Mouse (Mus musculus) hindbrain, embryonic 16.5 days (tissue): Measurements from ENCODE around the gene Ascc1. TPM values are rescaled to one million over a fixed set of nuclear protein-coding genes. Genes with fewer than 3 reads are reported as not detected.

ENCODE experiments used
- ATAC-seq: fragments of 200-750 bp; cut with Nextera tagmentation; 2 replicates; pipeline ENCODE4 v1.8.0; 2017; ENCODE audit warnings: moderate TSS enrichment, moderate library complexity
- H3K27ac ChIP-seq: fragments of 300-500 bp; sonication (generic); 2 replicates; pipeline ENCODE4 v1.5.1; 2014; ENCODE audit warnings: low read depth, mild to moderate bottlenecking, control low read depth, low read length, moderate library complexity
- H3K27me3 ChIP-seq: fragments of 300-500 bp; sonication (generic); replicated peaks from 2 replicates; pipeline ENCODE4 v1.6.1; 2014; ENCODE audit warnings: low read length; ENCODE audit not compliant: control insufficient read depth, insufficient read depth
- H3K36me3 ChIP-seq: fragments of 300-500 bp; sonication (generic); 2 replicates; pipeline ENCODE4 v1.6.1; 2014; ENCODE audit warnings: mild to moderate bottlenecking, low read length, moderate library complexity, mixed read lengths; ENCODE audit not compliant: control insufficient read depth, insufficient read depth
- H3K4me1 ChIP-seq: fragments of 300-500 bp; sonication (generic); 2 replicates; pipeline ENCODE4 v1.6.1; 2014; ENCODE audit warnings: low read depth, low read length; ENCODE audit not compliant: control insufficient read depth, insufficient read depth
- H3K4me2 ChIP-seq: fragments of 300-500 bp; sonication (generic); 2 replicates; pipeline ENCODE4 v1.6.1; 2014; ENCODE audit warnings: mild to moderate bottlenecking, low read length, control low read depth, moderate library complexity
- H3K4me3 ChIP-seq: fragments of 300-500 bp; sonication (generic); 2 replicates; pipeline ENCODE4 v1.5.1; 2014; ENCODE audit warnings: mild to moderate bottlenecking, low read length, control low read depth, moderate library complexity
- H3K9ac ChIP-seq: fragments of 300-500 bp; sonication (generic); 2 replicates; pipeline ENCODE4 v1.6.1; 2014; ENCODE audit warnings: low read depth, mild to moderate bottlenecking, control low read depth, low read length, moderate library complexity
- H3K9me3 ChIP-seq: fragments of 300-500 bp; sonication (generic); 2 replicates; pipeline ENCODE4 v1.6.1; 2014; ENCODE audit warnings: mild to moderate bottlenecking, low read length, moderate library complexity; ENCODE audit not compliant: control insufficient read depth
- WGBS: fragments of 180-500 bp; shearing (Covaris S2); extraction: QIAGEN DNeasy Blood & Tissue Kit; methylation state at CpG from one replicate; pipeline ENCODE4 v1.1.7; 2014; 5-methylcytosine and 5-hydroxymethylcytosine counted together
- polyA plus RNA-seq: library from polyadenylated mRNA; unstranded; fragments of >200 nt; fragmentation: Nextera tagmentation; extraction: Ambion mirVana; gene quantifications from 2 replicates; pipeline ENCODE4 v1.2.1, GENCODE M21; 2015

The Ascc1 gene
- polyA plus RNA-seq, 1 experiment from 2014 or later, result 48.3 TPM

GRCm38 (mm10) chr10:60106531-60107186 lies 104.1 kb downstream of the Ascc1 start:
- Histone ChIP-seq H3K36me3 (no peaks in the 10 kb centered on the region), H3K4me2 (peak overlapping the region; percentile 74), H3K4me3 (peak overlapping the region; percentile 86), H3K27me3 (no peaks in the 10 kb centered on the region), H3K9me3 (no peaks in the 10 kb centered on the region), H3K27ac (peak overlapping the region; percentile 97), H3K4me1 (peaks cover 34% of the 10 kb centered on the region), H3K9ac (peak overlapping the region; percentile 96)
- WGBS, result under 1% methylated on average over 53 of the region's 57 CpGs
- peak; percentile 68 for ATAC-seq

- WGBS, result 2% methylated on average over 28 of the region's 28 CpGs
- H3K27me3 ChIP-seq, result no peaks in the 10 kb centered on the region
- no peaks in the 10 kb centered on the region for H3K9me3 ChIP-seq
- no peaks in the 10 kb centered on the region for H3K36me3 ChIP-seq
- peak overlapping the region; percentile 96 for H3K9ac ChIP-seq
- H3K4me3 ChIP-seq, result peak overlapping the region; percentile 86
- H3K27ac ChIP-seq, result peak overlapping the region; percentile 97
- peaks cover 34% of the 10 kb centered on the region for H3K4me1 ChIP-seq
- 0 out of 2 replicates have a peak, but pooled peaks have one; percentile 0 for ATAC-seq
- H3K4me2 ChIP-seq, result peak overlapping the region; percentile 74
Observed at GRCm38 (mm10) chr10:60107448-60107847, 104.8 kb downstream of the Ascc1 start.

GRCm38 (mm10) chr10:60108321-60109111 lies 105.9 kb downstream of the Ascc1 start:
- Histone ChIP-seq H3K4me2 (peak overlapping the region; percentile 74), H3K4me1 (peaks cover 34% of the 10 kb centered on the region), H3K9me3 (no peaks in the 10 kb centered on the region), H3K27ac (peak overlapping the region; percentile 24), H3K9ac (peak overlapping the region; percentile 96), H3K27me3 (no peaks in the 10 kb centered on the region), H3K36me3 (no peaks in the 10 kb centered on the region), H3K4me3 (peak overlapping the region; percentile 86)
- ATAC-seq, result no peak
- WGBS, result 34% methylated on average over 15 of the region's 17 CpGs

- no peaks in the 10 kb centered on the region for H3K36me3 ChIP-seq
- peak overlapping the region; percentile 54 for H3K27ac ChIP-seq
- H3K4me1 ChIP-seq, result peaks cover 34% of the 10 kb centered on the region
- H3K9me3 ChIP-seq, result no peaks in the 10 kb centered on the region
- peak overlapping the region; percentile 10 for H3K4me3 ChIP-seq
- 68% methylated on average over 8 of the region's 8 CpGs for WGBS
- peak overlapping the region; percentile 49; the same call in 1 of the 2 replicates for H3K9ac ChIP-seq
- no peak for ATAC-seq
- peak overlapping the region; percentile 74 for H3K4me2 ChIP-seq
- H3K27me3 ChIP-seq, result no peaks in the 10 kb centered on the region
Observed at GRCm38 (mm10) chr10:60109336-60109735, 106.7 kb downstream of the Ascc1 start.

- no peak overlapping the region for H3K4me3 ChIP-seq
- H3K27me3 ChIP-seq, result no peaks in the 10 kb centered on the region
- peak overlapping the region; percentile 74 for H3K4me2 ChIP-seq
- H3K27ac ChIP-seq, result peak overlapping the region; percentile 54
- ATAC-seq, result no peak
- H3K9ac ChIP-seq, result no peak overlapping the region
- H3K4me1 ChIP-seq, result peaks cover 35% of the 10 kb centered on the region
- 52% methylated on average over 8 of the region's 8 CpGs for WGBS
- H3K9me3 ChIP-seq, result no peaks in the 10 kb centered on the region
- H3K36me3 ChIP-seq, result no peaks in the 10 kb centered on the region
Observed at GRCm38 (mm10) chr10:60109989-60110388, 107.4 kb downstream of the Ascc1 start.

GRCm38 (mm10) chr10:60110908-60111475 lies 108.4 kb downstream of the Ascc1 start:
- 90% methylated on average over 10 of the region's 10 CpGs for WGBS
- Histone ChIP-seq H3K4me2 (no peak overlapping the region; the same call in 1 of the 2 replicates), H3K9ac (no peak overlapping the region), H3K27me3 (no peaks in the 10 kb centered on the region), H3K27ac (no peak overlapping the region), H3K9me3 (no peaks in the 10 kb centered on the region), H3K4me1 (peaks cover 39% of the 10 kb centered on the region), H3K4me3 (no peak overlapping the region), H3K36me3 (no peaks in the 10 kb centered on the region)
- ATAC-seq, result no peak

GRCm38 (mm10) chr10:60113965-60114690 lies 111.5 kb downstream of the Ascc1 start:
- Histone ChIP-seq H3K4me3 (no peak overlapping the region), H3K4me1 (peaks cover 46% of the 10 kb centered on the region), H3K4me2 (no peak overlapping the region), H3K27me3 (no peaks in the 10 kb centered on the region), H3K9ac (no peak overlapping the region), H3K36me3 (no peaks in the 10 kb centered on the region), H3K27ac (no peak overlapping the region), H3K9me3 (no peaks in the 10 kb centered on the region)
- WGBS, result 85% methylated on average over 9 of the region's 9 CpGs
- no peak for ATAC-seq

- peak overlapping the region; percentile 9 for H3K4me3 ChIP-seq
- H3K4me1 ChIP-seq, result peaks cover 32% of the 10 kb centered on the region
- H3K4me2 ChIP-seq, result peak overlapping the region; percentile 57
- WGBS, result 4% methylated on average over 14 of the region's 14 CpGs
- no peaks in the 10 kb centered on the region for H3K27me3 ChIP-seq
- H3K9me3 ChIP-seq, result no peaks in the 10 kb centered on the region
- H3K9ac ChIP-seq, result peak overlapping the region; percentile 47
- H3K36me3 ChIP-seq, result no peaks in the 10 kb centered on the region
- ATAC-seq, result peak; percentile 89
- peak overlapping the region; percentile 74 for H3K27ac ChIP-seq
Observed at GRCm38 (mm10) chr10:60115345-60116185, 113.0 kb downstream of the Ascc1 start.
